Mouse (Mus musculus) lung, embryonic 16.5 days (tissue): ENCODE measurements around the gene Baiap2l1. TPM values are rescaled to one million over a fixed set of nuclear protein-coding genes. Genes with fewer than 3 reads are reported as not detected.

Source experiments
- ATAC-seq: fragments of 200-750 bp; cut with Nextera tagmentation; 2 replicates; pipeline ENCODE4 v1.8.0; 2017; ENCODE audit warnings: low read depth, mild to moderate bottlenecking, moderate library complexity
- H3K27ac ChIP-seq: fragments of 300-500 bp; sonication (generic); 2 replicates; pipeline ENCODE4 v1.5.1; 2014; ENCODE audit warnings: mild to moderate bottlenecking, control low read depth, low read length
- H3K27me3 ChIP-seq: fragments of 300-500 bp; sonication (generic); 2 replicates; pipeline ENCODE4 v1.6.1; 2014; ENCODE audit warnings: low read depth, low read length, mixed read lengths; ENCODE audit not compliant: control insufficient read depth, insufficient read depth
- H3K36me3 ChIP-seq: fragments of 300-500 bp; sonication (generic); 2 replicates; pipeline ENCODE4 v1.6.1; 2014; ENCODE audit warnings: low read length; ENCODE audit not compliant: control insufficient read depth, insufficient read depth
- H3K4me1 ChIP-seq: fragments of 300-500 bp; sonication (generic); replicated peaks from 2 replicates; pipeline ENCODE4 v1.6.1; 2014; ENCODE audit warnings: low read length, mixed read lengths; ENCODE audit not compliant: control insufficient read depth, insufficient read depth
- H3K4me2 ChIP-seq: fragments of 300-500 bp; sonication (generic); 2 replicates; pipeline ENCODE4 v1.6.1; 2014; ENCODE audit warnings: low read depth, low read length, control low read depth
- H3K4me3 ChIP-seq: fragments of 300-500 bp; sonication (generic); 2 replicates; pipeline ENCODE4 v1.5.1; 2014; ENCODE audit warnings: mild to moderate bottlenecking, low read length, control low read depth
- H3K9ac ChIP-seq: fragments of 300-500 bp; sonication (generic); 2 replicates; pipeline ENCODE4 v1.6.1; 2014; ENCODE audit warnings: low read length, control low read depth
- H3K9me3 ChIP-seq: fragments of 300-500 bp; sonication (generic); 2 replicates; pipeline ENCODE4 v1.6.1; 2016; ENCODE audit warnings: low read length; ENCODE audit not compliant: control insufficient read depth
- WGBS: fragments of 180-500 bp; shearing (Covaris S2); extraction: QIAGEN DNeasy Blood & Tissue Kit; methylation state at CpG from one replicate; pipeline ENCODE4 v1.1.7; 2014; 5-methylcytosine and 5-hydroxymethylcytosine counted together
- polyA plus RNA-seq: library from polyadenylated mRNA; unstranded; fragments of >200 nt; fragmentation: Nextera tagmentation; extraction: Ambion mirVana; gene quantifications from 2 replicates; pipeline ENCODE4 v1.2.1, GENCODE M21; 2015

The Baiap2l1 gene
- polyA plus RNA-seq, 1 experiment from 2014 or later = 12.2 TPM

DNA sequence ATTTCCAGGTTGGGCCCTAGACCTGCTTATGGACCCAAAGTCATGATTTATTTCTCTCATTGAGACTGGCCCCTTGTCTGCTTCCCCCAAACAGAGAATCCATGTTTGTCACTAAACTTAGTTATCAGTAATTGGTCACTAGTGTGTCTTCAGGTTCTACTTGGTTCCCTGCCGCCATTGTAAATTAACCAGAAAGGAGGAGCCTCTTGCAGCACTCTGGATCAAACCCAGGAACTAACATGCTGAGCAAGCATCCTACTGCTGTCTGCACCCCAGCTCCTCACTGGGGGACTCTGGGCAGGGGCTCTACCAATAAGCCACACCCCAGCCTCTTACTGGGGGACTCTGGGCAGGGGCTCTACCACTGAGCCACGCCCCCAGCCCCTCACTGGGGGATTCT lies 112.3 kb downstream of the Baiap2l1 start:
- Histone ChIP-seq H3K27ac (no peak overlapping the region), H3K4me1 (peaks cover 13% of the 10 kb centered on the region), H3K9me3 (peaks cover 3% of the 10 kb centered on the region; the same call in 1 of the 2 replicates), H3K4me2 (no peak overlapping the region), H3K27me3 (no peaks in the 10 kb centered on the region), H3K4me3 (no peak overlapping the region), H3K36me3 (no peaks in the 10 kb centered on the region), H3K9ac (no peak overlapping the region)
- 70% methylated on average over 2 of the region's 2 CpGs for WGBS
- no peak for ATAC-seq

GRCm38 (mm10) chr5:144243901-144244487 lies 113.9 kb downstream of the Baiap2l1 start, which contains the start of gene Bri3:
Bri3 (plus strand) TSS chr5:144244437.
- Histone ChIP-seq H3K4me2 (no peak within 1 kb of the TSS), H3K4me3 (no peak within 1 kb of the TSS), H3K9me3 (no peaks in the 10 kb centered on the region), H3K27ac (no peak within 1 kb of the TSS), H3K27me3 (no peaks in the 10 kb centered on the region), H3K4me1 (peaks cover 13% of the 10 kb centered on the region), H3K9ac (no peak within 1 kb of the TSS), H3K36me3 (no peaks in the 10 kb centered on the region)
- ATAC-seq = no peak
- 88% methylated on average over 7 of the region's 7 CpGs for WGBS

- Histone ChIP-seq H3K4me2 (no peak overlapping the region), H3K4me3 (no peak overlapping the region), H3K36me3 (no peaks in the 10 kb centered on the region), H3K27ac (no peak overlapping the region), H3K4me1 (no peaks in the 10 kb centered on the region), H3K27me3 (no peaks in the 10 kb centered on the region), H3K9ac (no peak overlapping the region), H3K9me3 (0 out of 2 replicates have a peak, but pooled peaks cover 2% of the 10 kb centered on the region)
- WGBS = 79% methylated on average over 1 of the region's 1 CpGs
- ATAC-seq = no peak
These were observed 118.9 kb downstream of the Baiap2l1 start for GRCm38 (mm10) chr5:144238969-144239368.

- Histone ChIP-seq H3K4me1 (no peaks in the 10 kb centered on the region), H3K9me3 (0 out of 2 replicates have a peak, but pooled peaks cover 2% of the 10 kb centered on the region), H3K4me3 (no peak overlapping the region), H3K9ac (no peak overlapping the region), H3K4me2 (no peak overlapping the region), H3K27ac (0 out of 2 replicates have a peak overlapping the region, but pooled peaks have one; percentile 52), H3K27me3 (no peaks in the 10 kb centered on the region), H3K36me3 (no peaks in the 10 kb centered on the region)
- 66% methylated on average over 7 of the region's 7 CpGs for WGBS
- ATAC-seq = peak; percentile 46
These were observed 123.2 kb downstream of the Baiap2l1 start for GRCm38 (mm10) chr5:144234714-144235113.

DNA sequence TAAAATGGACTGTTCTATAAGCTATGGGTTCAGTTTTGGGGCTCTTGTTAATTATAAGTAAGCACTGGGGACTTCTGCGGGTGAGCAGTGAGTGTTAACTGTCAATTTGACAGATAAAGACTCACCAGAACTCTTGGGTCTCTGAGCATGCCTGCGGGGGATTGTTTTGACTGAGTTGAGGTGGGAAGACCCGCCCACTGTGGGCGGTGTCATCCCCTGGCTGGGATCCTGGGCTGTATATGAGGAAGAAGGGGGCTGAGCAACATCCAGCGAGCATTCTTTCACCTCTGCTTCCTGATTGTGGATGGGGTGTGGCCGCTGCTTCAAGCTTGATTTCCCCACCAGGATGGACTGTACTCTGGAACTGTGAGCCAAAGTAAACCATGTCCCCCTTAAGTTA lies 123.7 kb downstream of the Baiap2l1 start:
- H3K4me2 ChIP-seq = no peak overlapping the region
- ATAC-seq = no peak
- H3K9ac ChIP-seq = no peak overlapping the region
- H3K27ac ChIP-seq = 0 out of 2 replicates have a peak overlapping the region, but pooled peaks have one; percentile 52
- no peaks in the 10 kb centered on the region for H3K4me1 ChIP-seq
- 63% methylated on average over 6 of the region's 6 CpGs for WGBS
- no peak overlapping the region for H3K4me3 ChIP-seq
- H3K27me3 ChIP-seq = no peaks in the 10 kb centered on the region
- H3K36me3 ChIP-seq = no peaks in the 10 kb centered on the region
- H3K9me3 ChIP-seq = 0 out of 2 replicates have a peak, but pooled peaks cover 2% of the 10 kb centered on the region

- H3K9me3 ChIP-seq = 0 out of 2 replicates have a peak, but pooled peaks cover 2% of the 10 kb centered on the region
- no peaks in the 10 kb centered on the region for H3K4me1 ChIP-seq
- H3K27me3 ChIP-seq = no peaks in the 10 kb centered on the region
- no peak overlapping the region for H3K4me2 ChIP-seq
- ATAC-seq = no peak
- H3K4me3 ChIP-seq = no peak overlapping the region
- no peaks in the 10 kb centered on the region for H3K36me3 ChIP-seq
- H3K27ac ChIP-seq = no peak overlapping the region
- H3K9ac ChIP-seq = no peak overlapping the region
- WGBS = 78% methylated on average over 5 of the region's 5 CpGs
These were observed 125.4 kb downstream of the Baiap2l1 start for GRCm38 (mm10) chr5:144232531-144232930.

- WGBS = 68% methylated on average over 1 of the region's 1 CpGs
- no peak for ATAC-seq
- no peak overlapping the region for H3K27ac ChIP-seq
- H3K27me3 ChIP-seq = no peaks in the 10 kb centered on the region
- no peaks in the 10 kb centered on the region for H3K4me1 ChIP-seq
- no peak overlapping the region for H3K4me2 ChIP-seq
- H3K9me3 ChIP-seq = 0 out of 2 replicates have a peak, but pooled peaks cover 2% of the 10 kb centered on the region
- no peak overlapping the region for H3K4me3 ChIP-seq
- H3K9ac ChIP-seq = no peak overlapping the region
- H3K36me3 ChIP-seq = no peaks in the 10 kb centered on the region
These were observed 126.5 kb downstream of the Baiap2l1 start for GRCm38 (mm10) chr5:144231410-144231809.

GRCm38 (mm10) chr5:144230216-144230615 lies 127.7 kb downstream of the Baiap2l1 start:
- Histone ChIP-seq H3K27ac (no peak overlapping the region), H3K27me3 (no peaks in the 10 kb centered on the region), H3K9me3 (0 out of 2 replicates have a peak, but pooled peaks cover 2% of the 10 kb centered on the region), H3K4me3 (no peak overlapping the region), H3K4me1 (no peaks in the 10 kb centered on the region), H3K36me3 (no peaks in the 10 kb centered on the region), H3K4me2 (no peak overlapping the region), H3K9ac (no peak overlapping the region)
- WGBS = 81% methylated on average over 7 of the region's 7 CpGs
- ATAC-seq = no peak

DNA sequence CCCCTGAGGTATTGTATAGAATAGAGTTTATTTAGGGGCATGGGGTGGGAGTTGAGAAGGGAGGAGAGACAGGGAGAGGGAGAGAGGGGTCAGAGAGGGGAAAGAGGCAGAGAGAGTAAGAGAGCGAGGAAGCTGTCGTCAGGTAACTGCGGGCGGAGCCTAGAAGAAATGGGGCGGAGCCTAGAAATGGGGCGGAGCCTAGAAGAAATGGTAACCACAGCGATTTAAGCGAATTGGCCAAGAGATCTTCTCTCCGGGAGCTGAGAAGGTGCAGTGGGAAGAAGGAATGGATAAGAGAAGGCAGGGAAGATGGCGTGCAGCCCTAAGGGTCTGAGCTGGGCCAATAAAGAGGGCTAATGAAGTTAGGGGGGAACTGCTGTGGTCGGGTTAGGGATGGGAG lies 131.7 kb downstream of the Baiap2l1 start:
- Histone ChIP-seq H3K9me3 (no peaks in the 10 kb centered on the region), H3K27me3 (no peaks in the 10 kb centered on the region), H3K4me1 (peaks cover 11% of the 10 kb centered on the region), H3K36me3 (no peaks in the 10 kb centered on the region), H3K4me3 (no peak overlapping the region), H3K27ac (no peak overlapping the region), H3K4me2 (no peak overlapping the region), H3K9ac (no peak overlapping the region)
- 27% methylated on average over 11 of the region's 11 CpGs for WGBS
- ATAC-seq = no peak
